Mouse (Mus musculus): Measurements from ENCODE around the gene Peli2.
A peak's percentile ranks its signal among the peaks of the same experiment; 100 is the strongest.

Peli2 gene

GRCm38 (mm10) chr14:48125971-48126370 lies 5.3 kb downstream of the Peli2 start:
- DNase-seq (ENCODE audit: low spot score in 2 of 2) = peak in 1 of 2 experiments; percentile 7

GRCm38 (mm10) chr14:48126931-48127330 lies 6.3 kb downstream of the Peli2 start:
- no peak for DNase-seq (ENCODE audit: low spot score in 2 of 2)

GRCm38 (mm10) chr14:48127609-48128185 lies 7.1 kb downstream of the Peli2 start:
- peak in 1 of 2 experiments; percentile 25 for DNase-seq (ENCODE audit: low spot score in 2 of 2)

- no peak for DNase-seq (ENCODE audit: low spot score in 2 of 2)
Observed at GRCm38 (mm10) chr14:48128701-48129100, 8.1 kb downstream of the Peli2 start.

- no peak for DNase-seq (ENCODE audit: low spot score in 2 of 2)
Observed at GRCm38 (mm10) chr14:48130021-48130420, 9.4 kb downstream of the Peli2 start.

GRCm38 (mm10) chr14:48130761-48131575 lies 10.3 kb downstream of the Peli2 start:
- no peak for DNase-seq (ENCODE audit: low spot score in 2 of 2)

- DNase-seq (ENCODE audit: low spot score in 2 of 2) = no peak
Observed at GRCm38 (mm10) chr14:48131576-48131922, 10.9 kb downstream of the Peli2 start.

GRCm38 (mm10) chr14:48132241-48132640 lies 11.6 kb downstream of the Peli2 start:
- no peak for DNase-seq (ENCODE audit: low spot score in 2 of 2)

- DNase-seq (ENCODE audit: low spot score in 2 of 2) = no peak
Observed at GRCm38 (mm10) chr14:48132865-48133802, 12.5 kb downstream of the Peli2 start.

GRCm38 (mm10) chr14:48134344-48134743 lies 13.7 kb downstream of the Peli2 start:
- no peak for DNase-seq (ENCODE audit: low spot score in 2 of 2)

- DNase-seq (ENCODE audit: low spot score in 2 of 2) = no peak
Observed at GRCm38 (mm10) chr14:48135816-48136345, 15.3 kb downstream of the Peli2 start.

GRCm38 (mm10) chr14:48137731-48138130 lies 17.1 kb downstream of the Peli2 start:
- no peak for DNase-seq (ENCODE audit: low spot score in 2 of 2)

GRCm38 (mm10) chr14:48138138-48138537 lies 17.5 kb downstream of the Peli2 start:
- peak in 1 of 2 experiments; percentile 43 for DNase-seq (ENCODE audit: low spot score in 2 of 2)

- DNase-seq (ENCODE audit: low spot score in 2 of 2) = no peak
Observed at GRCm38 (mm10) chr14:48139409-48139808, 18.8 kb downstream of the Peli2 start.

- no peak for DNase-seq (ENCODE audit: low spot score in 2 of 2)
Observed at GRCm38 (mm10) chr14:48141694-48142093, 21.1 kb downstream of the Peli2 start.

- no peak for DNase-seq (ENCODE audit: low spot score in 2 of 2)
Observed at GRCm38 (mm10) chr14:48142696-48143095, 22.1 kb downstream of the Peli2 start.

- DNase-seq (ENCODE audit: low spot score in 2 of 2) = no peak
Observed at GRCm38 (mm10) chr14:48143141-48143540, 22.5 kb downstream of the Peli2 start.

- no peak for DNase-seq (ENCODE audit: low spot score in 2 of 2)
Observed at GRCm38 (mm10) chr14:48144330-48144729, 23.7 kb downstream of the Peli2 start.

- DNase-seq (ENCODE audit: low spot score in 2 of 2) = no peak
Observed at GRCm38 (mm10) chr14:48147688-48148087, 27.1 kb downstream of the Peli2 start.

- no peak for DNase-seq (ENCODE audit: low spot score in 2 of 2)
Observed at GRCm38 (mm10) chr14:48148615-48149014, 28.0 kb downstream of the Peli2 start.

- no peak for DNase-seq (ENCODE audit: low spot score in 2 of 2)
Observed at GRCm38 (mm10) chr14:48149351-48149750, 28.7 kb downstream of the Peli2 start.

GRCm38 (mm10) chr14:48150903-48151302 lies 30.3 kb downstream of the Peli2 start:
- no peak for DNase-seq (ENCODE audit: low spot score in 2 of 2)

Measured in right cerebral cortex, postnatal 10 days (tissue).